Mouse (Mus musculus): Measurements from ENCODE around the gene Slc13a4.

DNA sequence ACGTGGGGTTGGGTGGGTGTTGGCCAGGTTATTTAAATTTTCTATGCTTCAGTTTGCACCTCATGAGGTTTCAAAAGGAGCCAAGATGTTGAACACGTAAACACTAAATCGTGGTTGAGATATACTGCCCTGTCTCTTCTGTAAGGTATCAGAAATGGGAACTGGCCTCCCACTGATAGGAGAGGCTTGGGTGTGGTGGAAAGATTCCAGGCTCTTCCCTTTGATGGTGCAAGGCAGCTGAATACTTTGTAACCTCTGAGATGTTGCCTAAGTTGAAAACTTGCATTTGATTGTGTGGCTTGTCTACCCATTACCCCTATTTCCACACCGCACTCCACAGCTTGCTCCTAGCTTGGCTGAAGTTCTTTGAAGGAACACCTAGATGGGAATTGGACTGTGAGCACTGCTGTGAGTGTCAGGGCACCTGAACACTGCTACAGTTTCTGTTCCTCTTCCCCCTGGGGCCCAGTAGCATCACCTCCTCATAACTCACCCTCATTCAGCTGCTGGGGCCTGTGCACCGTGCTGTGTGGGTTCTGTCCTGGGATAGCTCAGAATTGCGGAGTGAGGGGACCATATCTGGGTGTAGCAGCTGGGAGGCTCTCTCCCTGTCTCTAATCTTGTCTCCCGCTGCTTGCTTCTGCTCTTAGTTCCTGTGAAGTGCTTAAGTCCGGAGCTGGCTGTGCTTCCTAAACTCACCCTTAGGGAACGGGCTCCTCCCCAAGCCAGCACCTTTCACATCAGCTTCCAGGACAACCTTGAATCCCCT lies 53.6 kb downstream of the Slc13a4 start:
- TF ChIP-seq CTCF (IDR thresholded peaks at IDR 0.05; ENCODE audit: control insufficient read depth, insufficient read depth, insufficient read length): no peak
- no peak for TF ChIP-seq FOSL1 (IDR thresholded peaks at IDR 0.05; ENCODE audit: insufficient read depth, low read length, poor library complexity, severe bottlenecking)
- TF ChIP-seq MAX (IDR thresholded peaks at IDR 0.05): no peak
- TF ChIP-seq MYOG (IDR thresholded peaks at IDR 0.05; ENCODE audit: control insufficient read depth, extremely low read depth, insufficient read length): no peak
- TF ChIP-seq CEBPB (IDR thresholded peaks at IDR 0.05; ENCODE audit: low read depth): no peak
- TF ChIP-seq USF1 (IDR thresholded peaks at IDR 0.05; ENCODE audit: low read depth): no peak

All from C2C12 (cell line).